ENCODE assay signal across 18 mouse cellular contexts in the genomic region with DNA sequence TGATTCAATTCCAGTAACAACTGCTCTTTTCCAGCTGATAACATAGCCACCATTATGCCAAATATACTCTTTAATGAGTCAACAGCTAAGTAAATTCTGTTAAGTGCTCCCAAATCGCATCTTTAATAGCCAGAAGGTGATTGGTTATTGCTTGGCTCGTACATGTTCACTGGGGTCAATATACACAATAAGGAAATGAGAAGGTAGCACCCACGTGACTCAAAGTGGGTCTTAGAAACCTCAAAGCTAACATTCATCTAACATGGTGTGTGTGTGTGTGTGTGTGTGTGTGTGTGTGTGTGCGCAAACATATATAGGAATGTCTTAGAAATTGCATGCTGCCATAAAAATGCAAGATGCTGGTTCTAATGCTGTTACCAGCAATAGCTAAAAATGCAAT.
"Had no signal": no experiment of that assay in that cellular context is flagged by ENCODE, and none has a peak within 500 bp of the region (broad histone marks: within the 10 kb centered on the region; RNA-seq: fewer than 3 reads in every experiment).

No protein-coding gene starts in this region.

- H3K27me3 ChIP-seq: liver, embryonic 13.5 days; neural tube, embryonic 12.5 days had no signal

- H3K9me3 ChIP-seq: liver, embryonic 13.5 days; neural tube, embryonic 12.5 days had no signal

- H3K4me2 ChIP-seq: liver, embryonic 13.5 days; neural tube, embryonic 12.5 days had no signal

- DNase-seq: kidney, adult 2 months; kidney, postnatal 25 days; layer of hippocampus, postnatal 36 days; liver, embryonic 13.5 days; lung, adult 2 months; lung, postnatal 14 days; lung, postnatal 4 days; right cerebral cortex, adult 18-20 months; right cerebral cortex, postnatal 14 days; right cerebral cortex, postnatal 4 days; thymus, adult 2 months; thymus, postnatal 14 days; thymus, postnatal 4 days had no signal

- H3K9ac ChIP-seq: liver, embryonic 13.5 days; neural tube, embryonic 12.5 days had no signal

- H3K4me3 ChIP-seq: left cerebral cortex, adult 2 months; liver, embryonic 13.5 days; neural tube, embryonic 12.5 days had no signal

- H3K36me3 ChIP-seq: liver, embryonic 13.5 days; neural tube, embryonic 12.5 days had no signal

- ATAC-seq: intestine, postnatal 0 days had no signal

- H3K4me1 ChIP-seq: liver, embryonic 13.5 days; neural tube, embryonic 12.5 days had no signal

- H3K27ac ChIP-seq: kidney, postnatal 0 days; left cerebral cortex, adult 2 months; liver, embryonic 13.5 days; neural tube, embryonic 12.5 days; stomach, postnatal 0 days had no signal
